Mouse (Mus musculus) adrenal gland, postnatal 4 days (tissue): ENCODE data around the gene Bcas3. TPM values are rescaled to one million over a fixed set of nuclear protein-coding genes. Genes with fewer than 3 reads are reported as not detected.

Experiments used
- DNase-seq, 2 experiments: peaks; one replicate each; pipeline ENCODE4 v3.0.0; 2021 to 2022; ENCODE audit warnings: low spot score in 2 of 2, mixed read lengths in 2 of 2
- total RNA-seq, 2 experiments: library from RNA; stranded (reverse); gene quantifications; 2 replicates each; pipeline ENCODE4 v1.2.3; 2021

Gene Bcas3
- total RNA-seq, 2 experiments from 2014 or later: 43.8 to 43.9 TPM

GRCm38 (mm10) chr11:85838424-85839257 is 485.7 kb downstream of the Bcas3 start:
- no peak for DNase-seq

GRCm38 (mm10) chr11:85839258-85840030 is 486.5 kb downstream of the Bcas3 start:
- no peak for DNase-seq

- no peak for DNase-seq
These were observed 487.2 kb downstream of the Bcas3 start for GRCm38 (mm10) chr11:85840031-85840802.

DNA sequence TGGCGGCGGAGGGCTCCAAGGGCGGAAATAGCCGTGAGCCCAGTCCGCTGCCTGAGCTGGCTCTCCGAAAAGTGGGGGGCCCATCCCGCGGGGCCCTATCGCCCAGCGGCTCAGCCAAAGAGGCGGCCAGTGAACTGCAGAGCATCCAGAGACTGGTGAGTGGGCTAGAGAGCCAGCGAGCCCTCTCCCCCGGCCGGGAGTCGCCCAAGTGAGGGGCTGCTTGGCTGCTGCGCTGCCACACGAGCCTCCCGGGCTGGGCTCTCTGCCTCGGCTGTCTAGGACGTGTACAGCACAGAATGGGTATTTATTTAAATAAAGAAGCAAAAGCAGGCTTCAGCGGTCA is 487.8 kb downstream of the Bcas3 start:
- DNase-seq: no peak

- DNase-seq: no peak
These were observed 488.3 kb downstream of the Bcas3 start for GRCm38 (mm10) chr11:85841211-85841681.

GRCm38 (mm10) chr11:85841980-85842379 is 489.0 kb downstream of the Bcas3 start:
- no peak for DNase-seq

DNA sequence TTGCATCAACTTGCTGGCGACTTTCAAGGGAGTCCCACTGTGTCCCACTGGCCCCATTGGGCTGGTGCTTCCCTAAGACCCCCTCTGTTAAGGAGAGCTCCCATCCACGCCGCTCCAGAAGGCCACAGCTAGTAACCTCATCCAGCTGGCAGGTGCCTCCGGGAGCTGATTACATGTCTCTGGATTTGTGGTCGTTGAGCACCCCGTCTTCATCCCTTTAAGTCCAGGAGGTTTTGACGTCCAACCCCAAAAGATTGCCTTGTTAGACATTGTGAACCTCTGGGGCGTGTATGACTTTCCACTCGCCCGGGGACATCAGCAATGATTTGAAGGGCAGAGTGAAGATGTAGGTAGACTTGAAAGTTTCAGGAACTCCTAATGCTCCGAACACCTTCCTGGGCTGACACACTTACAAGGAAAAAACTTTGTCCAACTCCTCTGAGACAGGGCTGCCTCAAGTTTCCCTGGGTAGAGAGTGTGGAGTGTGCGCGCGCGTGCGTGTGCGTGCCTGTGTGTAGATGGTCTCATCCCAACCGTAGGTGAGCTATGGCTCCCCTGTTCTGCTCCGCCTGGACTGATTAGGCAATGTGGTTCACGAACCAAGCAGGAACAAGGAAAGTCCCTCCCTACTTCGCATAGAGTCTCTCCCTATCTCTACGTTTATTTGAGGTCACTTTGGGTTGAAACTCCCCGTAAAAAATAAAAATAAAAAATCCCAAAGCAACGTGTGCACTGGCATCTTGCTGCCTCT is 489.8 kb downstream of the Bcas3 start:
- no peak for DNase-seq

DNA sequence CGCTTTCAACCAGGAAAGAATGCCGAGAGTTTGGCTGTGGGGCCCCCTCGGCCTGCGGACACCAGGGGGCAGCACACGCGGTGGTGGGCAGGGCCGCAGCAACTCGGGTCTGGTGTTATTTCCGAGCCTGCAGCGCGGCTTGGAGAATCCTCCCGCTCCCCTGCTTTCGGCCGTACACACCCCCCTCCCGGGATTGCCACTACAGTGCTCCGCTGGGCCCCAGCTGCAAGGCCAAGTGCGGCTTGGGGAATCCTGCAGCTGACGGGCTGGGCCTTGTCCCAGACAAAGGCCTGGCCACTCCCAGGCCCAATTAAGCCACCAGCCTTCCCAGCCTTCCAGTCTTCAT is 490.4 kb downstream of the Bcas3 start:
- DNase-seq: peak; percentile 71 to 76

DNA sequence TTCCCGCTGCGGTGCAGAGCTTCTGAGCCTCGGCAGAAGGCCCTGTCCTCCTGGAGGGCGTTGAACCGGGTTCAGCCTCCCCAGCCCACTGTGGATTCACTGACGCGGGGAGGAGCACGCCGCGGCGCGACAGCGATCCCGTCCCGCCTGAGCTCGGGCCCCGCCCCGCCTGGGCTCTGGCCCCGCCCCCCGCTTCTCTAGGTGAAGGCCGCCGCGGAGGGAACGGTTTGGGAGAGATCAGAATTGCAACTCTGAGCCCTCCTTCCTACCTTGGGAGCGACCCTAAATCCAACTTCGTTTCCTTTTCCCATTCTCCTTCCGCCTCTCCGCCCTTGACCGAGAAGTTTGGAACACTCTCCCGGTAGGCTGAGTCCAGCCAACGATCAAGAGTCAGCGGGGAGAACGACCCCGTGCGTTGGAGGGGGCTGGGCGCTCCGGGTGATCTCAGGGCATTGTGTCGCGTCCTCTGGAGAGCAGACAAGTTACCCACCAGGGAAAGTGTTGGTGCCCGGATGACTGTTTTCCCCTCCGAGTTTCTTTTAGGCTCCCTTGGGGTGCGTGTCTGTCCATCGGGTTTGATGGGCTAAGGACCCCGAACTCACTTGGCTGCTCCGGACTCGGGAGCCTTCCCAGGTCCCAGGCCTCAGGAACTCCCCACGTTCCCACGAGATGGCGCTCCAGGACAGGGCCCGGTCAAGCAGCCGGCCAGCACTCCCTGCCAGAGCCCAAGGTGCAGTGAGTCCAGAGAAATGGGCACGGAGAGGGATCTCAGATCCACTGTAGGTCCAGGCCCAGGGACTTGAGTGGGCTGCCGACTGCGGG is 491.4 kb downstream of the Bcas3 start:
- DNase-seq: peak; percentile 91 to 92

DNA sequence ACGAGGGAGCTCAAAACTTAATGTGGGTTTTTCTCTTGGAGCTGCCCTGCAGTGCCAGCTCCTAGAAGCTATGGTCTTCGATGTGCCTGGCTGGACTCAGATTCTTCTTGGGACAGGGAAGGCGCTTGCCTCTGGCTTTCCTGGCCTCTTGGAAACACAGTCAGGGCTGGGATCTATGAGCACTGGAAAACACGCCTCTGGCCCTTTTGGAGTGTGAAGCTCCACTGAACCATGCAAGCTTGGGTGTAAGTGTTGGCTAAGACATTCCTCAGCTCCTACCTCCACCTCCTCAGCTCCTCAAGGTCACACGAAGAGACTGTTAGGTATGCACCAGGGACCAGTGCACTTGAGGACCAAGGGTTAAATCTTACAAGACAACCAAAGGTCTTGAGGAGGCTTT is 492.0 kb downstream of the Bcas3 start:
- DNase-seq: no peak

- DNase-seq: no peak
These were observed 493.0 kb downstream of the Bcas3 start for GRCm38 (mm10) chr11:85845921-85846320.

DNA sequence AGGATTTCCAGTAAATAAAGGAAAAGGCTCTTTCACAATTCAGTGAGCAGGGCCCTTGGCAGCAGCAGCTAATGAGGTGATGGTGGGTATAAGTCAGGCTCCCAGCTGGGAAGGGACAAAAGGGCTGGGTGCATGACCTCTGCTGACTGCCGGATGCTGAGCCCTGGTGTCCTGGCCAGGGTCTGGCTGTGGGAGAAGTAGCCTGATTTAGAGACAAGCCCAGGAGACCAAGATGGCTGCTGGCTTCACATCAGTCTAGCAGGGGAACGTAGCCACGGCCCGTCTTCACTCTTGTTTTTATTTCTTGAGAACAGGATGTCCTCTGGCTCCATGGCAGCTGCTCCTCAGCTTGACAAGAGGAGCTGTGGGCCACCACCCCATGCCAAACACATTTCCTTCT is 493.5 kb downstream of the Bcas3 start:
- no peak for DNase-seq

DNA sequence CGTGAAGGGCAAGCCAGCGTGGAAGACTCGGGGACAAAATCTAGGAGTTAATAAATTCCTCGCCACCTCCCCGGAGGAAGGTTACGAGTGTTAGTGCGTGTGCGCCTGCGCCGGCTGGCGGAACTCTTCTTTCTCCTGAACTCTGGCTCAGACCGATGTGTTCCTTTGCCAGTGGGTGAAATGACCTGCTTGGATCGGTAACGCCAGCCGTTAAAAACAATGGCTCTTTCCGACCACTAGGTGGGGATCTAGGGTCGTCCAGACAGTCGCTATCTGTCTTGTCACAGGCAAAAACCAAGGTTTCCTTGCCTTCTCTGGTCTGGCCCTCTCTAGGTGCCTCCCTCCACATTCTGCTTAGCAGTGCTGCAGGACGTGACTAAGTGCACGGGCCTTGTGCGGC is 496.1 kb downstream of the Bcas3 start:
- peak in 1 of 2 experiments; percentile 54 for DNase-seq

- no peak for DNase-seq
These were observed 497.3 kb downstream of the Bcas3 start, which contains the start of gene Gm11444 for GRCm38 (mm10) chr11:85850233-85850632. Gm11444 (minus strand) TSS chr11:85850333.

DNA sequence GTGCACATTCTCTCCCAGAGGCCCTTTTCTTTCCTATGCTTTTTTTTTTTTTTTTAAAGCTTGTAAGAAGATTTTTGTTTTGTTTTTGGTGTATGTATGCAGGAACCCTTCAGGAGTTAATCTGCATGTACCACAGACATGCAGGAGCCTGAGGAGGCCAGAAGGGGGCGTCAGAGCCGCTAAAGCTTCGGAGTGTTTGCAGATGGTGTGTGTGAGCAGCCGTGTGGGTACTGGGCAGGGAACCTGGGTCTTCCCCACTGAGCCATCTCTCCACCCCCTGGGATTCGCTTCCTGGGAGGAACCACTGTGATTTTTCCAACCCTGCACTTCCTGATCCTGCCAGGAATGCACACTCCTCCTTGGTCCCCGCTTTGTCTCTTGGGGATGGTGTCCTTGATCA is 497.8 kb downstream of the Bcas3 start:
- DNase-seq: no peak

GRCm38 (mm10) chr11:85857997-85858698 is 505.2 kb downstream of the Bcas3 start:
- DNase-seq: no peak

DNA sequence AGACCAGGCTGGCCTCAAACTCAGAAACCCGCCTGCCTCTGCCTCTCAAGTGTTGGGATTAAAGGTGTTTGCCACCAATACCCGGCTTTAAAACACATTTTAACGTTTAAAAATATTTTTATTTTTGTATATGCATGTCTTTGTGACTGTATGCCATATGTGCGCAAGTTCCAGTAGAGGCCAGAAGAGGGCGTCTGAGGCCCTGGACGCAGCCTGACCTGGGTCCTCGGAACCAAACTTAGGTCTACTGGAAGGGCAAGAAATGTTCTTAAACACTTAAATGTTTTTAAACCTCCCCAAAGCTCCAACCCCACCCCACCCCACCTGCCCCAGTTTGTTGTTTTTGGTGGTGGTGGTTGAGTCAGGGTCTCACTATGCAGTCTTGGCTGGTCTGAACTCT is 511.4 kb downstream of the Bcas3 start:
- DNase-seq: no peak
